Mouse (Mus musculus): ENCODE measurements around the gene Ager.

The Ager gene

DNA sequence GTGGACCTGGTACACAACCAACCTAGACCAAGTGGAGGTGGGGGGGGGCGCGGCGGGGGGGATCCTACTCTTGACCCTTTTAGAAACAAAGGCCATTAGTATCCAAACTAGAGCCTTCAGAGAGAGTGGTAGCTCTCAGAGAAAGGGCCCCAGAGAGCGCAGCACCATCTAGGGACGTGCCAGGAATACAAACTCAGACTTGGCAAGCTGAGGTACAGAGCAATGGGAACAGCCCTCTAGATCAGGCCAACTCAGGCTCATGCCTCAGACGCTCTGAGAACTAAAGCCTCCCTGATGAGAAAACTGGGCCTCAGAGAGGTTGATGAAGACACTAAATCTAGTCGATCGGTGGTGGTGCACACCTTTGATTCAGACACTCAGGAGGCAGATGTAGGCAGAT is 12.5 kb upstream of the Ager start:
- no peak for DNase-seq (ENCODE audit: low spot score in 2 of 2)

DNA sequence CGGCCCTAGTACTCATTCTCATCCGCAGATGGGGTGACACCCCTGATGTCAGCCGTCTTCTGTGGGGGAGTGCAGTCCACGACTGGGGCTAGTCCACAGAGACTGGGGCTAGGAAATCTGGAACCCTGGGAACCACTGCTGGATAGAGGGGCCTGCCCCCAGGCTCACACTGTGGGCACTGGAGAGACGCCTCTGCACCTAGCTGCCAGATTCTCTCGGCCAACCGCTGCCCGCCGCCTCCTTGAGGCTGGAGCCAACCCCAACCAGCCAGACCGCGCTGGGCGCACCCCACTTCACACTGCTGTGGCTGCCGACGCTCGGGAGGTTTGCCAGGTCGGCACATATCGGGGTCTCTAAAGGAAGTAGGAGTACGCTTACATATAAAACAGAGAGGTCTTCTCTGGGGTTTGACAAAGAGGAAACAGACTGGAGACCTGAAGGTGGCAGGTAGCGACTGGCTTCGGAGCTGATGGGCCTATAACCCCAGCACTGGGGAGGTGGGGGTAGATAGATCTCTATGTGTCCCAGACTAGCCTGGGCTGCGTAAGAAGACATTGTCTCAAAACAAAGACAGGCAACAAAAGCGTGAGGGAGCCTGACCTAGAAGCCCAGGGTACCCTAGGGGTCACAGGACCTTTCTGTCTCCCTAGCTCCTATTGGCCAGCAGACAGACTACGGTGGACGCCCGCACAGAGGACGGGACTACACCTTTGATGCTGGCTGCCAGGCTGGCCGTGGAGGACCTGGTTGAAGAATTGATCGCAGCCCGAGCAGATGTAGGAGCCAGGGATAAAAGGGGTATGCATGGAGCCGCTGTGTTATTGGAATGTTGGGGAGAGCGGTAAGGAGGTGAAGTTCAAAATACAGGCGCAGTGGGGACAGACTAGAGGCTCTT is 11.5 kb upstream of the Ager start:
- DNase-seq (ENCODE audit: low spot score in 2 of 2), result no peak

DNA sequence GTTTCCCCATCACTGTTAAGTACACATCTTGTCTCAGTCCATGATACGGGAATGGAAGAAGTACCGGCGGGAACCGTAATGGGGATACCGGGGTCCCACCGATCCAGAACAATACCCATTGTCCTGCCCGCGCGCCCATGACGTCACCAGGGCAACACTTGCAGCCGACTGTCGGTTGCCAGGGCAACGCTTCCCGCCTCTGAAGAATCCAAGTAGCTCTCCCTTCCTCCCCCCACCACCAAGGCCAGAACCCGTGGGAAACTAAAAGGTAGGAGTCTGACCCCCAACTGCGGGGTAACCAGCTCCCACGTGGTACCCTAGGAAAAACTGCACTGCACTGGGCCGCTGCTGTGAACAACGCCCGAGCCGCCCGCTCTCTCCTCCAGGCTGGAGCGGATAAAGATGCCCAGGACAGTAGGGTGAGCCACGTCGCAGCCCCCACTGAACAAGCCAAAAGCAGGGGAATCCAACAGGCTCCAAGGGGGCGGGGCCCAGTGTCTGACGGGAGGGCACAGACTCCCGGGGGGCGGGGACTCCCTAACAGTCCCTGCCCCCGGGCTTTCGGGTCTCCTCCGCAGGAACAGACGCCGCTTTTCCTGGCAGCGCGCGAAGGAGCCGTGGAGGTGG is 10.8 kb upstream of the Ager start:
- peak in 1 of 2 experiments; percentile 75 for DNase-seq (ENCODE audit: low spot score in 2 of 2)

DNA sequence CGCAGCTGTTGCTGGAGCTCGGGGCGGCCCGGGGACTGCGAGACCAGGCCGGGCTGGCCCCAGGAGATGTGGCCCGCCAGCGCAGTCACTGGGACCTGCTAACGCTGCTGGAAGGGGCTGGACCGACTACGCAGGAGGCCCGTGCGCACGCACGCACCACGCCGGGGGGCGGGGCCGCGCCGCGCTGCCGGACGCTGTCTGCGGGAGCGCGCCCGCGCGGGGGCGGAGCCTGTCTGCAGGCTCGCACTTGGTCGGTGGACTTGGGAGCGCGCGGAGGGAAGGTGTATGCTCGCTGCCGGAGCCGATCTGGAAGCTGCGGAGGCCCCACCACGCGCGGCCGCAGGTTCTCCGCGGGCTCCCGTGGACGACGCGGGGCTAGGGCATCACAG is 10.2 kb upstream of the Ager start:
- DNase-seq (ENCODE audit: low spot score in 2 of 2), result peak; percentile 94 to 98

DNA sequence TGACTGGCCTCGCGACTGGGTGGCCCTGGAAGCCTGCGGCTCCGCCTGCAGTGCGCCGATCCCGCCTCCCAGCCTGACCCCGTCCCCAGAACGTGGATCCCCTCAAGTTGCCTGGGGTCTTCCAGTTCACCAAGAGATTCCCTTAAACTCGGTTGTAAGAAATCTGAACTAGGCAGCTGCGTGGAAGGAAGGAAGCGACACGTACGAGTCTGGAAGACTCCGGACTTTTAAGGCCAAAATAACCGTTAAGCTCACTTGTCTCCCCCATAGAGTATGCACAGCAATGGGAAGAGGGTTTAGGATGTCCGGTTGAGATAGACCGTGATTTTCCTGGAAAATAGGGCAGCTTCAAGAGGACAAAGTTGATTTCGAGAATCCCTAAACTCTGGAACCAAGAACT is 9.8 kb upstream of the Ager start:
- no peak for DNase-seq (ENCODE audit: low spot score in 2 of 2)

DNA sequence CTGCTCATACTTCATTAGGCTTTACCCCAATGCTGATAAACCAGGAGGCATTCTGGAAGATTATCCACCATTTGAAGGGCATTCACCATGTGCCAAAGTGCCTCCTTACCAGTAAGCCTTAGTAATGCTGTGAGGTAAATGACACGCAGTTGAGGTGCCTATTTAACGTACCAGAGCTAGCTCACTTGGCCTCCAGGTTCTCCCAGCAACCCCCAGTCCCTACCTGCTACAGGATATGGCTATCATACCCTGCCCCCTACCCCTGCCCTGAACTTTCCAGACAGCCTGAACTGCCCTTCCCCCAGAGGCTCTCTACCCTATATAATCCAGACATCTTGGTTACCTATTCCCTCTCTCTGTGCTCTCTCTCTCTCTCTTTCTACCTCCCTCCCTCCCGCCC is 8.9 kb upstream of the Ager start:
- DNase-seq (ENCODE audit: low spot score in 2 of 2), result no peak

DNA sequence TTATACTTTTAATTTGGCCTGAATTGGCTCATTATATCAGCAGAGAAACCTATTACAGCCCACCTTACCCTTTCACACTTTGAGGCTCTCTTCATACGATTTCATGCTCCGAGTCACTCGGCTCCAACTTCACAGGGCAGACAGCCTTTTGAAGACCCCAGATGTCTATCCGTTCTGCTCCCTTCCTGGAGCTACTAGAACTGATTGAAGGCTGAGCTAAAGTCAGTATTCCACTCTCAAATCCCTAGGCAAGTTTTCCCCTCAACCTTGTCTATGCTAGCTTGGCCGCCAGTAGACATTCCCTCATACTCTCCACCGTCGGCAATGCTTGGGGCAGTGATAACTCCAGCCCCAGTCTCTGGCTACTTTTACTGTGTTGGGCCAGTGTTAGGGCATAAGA is 8.5 kb upstream of the Ager start:
- DNase-seq (ENCODE audit: low spot score in 2 of 2), result no peak

DNA sequence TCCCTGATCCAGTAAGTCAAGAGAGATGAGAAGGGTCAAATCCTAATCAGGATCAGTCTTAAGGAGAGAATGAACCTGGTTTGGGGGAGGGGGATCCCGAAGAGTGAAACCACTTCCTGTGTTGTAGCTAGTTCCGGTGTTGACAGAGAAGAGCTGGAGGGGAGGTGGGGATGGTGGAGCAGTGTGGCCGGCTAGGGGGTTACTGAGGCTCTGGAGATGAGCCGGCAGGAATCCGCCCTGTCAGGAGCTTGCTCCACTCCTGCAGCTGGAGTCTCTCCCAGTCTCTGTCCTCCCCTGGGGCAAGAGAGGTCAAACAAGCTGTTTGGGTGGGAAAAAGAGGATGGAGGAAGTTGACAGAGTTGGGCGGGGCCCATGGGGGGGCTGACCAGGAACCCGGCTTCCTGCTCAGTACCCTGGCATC is 8.0 kb upstream of the Ager start, which contains the start of gene Gpsm3:
TSS of gene Gpsm3 (plus strand) at position 126 of the 421 bp plus-strand sequence.
- peak; percentile 39 to 45 for DNase-seq (ENCODE audit: low spot score in 2 of 2)

DNA sequence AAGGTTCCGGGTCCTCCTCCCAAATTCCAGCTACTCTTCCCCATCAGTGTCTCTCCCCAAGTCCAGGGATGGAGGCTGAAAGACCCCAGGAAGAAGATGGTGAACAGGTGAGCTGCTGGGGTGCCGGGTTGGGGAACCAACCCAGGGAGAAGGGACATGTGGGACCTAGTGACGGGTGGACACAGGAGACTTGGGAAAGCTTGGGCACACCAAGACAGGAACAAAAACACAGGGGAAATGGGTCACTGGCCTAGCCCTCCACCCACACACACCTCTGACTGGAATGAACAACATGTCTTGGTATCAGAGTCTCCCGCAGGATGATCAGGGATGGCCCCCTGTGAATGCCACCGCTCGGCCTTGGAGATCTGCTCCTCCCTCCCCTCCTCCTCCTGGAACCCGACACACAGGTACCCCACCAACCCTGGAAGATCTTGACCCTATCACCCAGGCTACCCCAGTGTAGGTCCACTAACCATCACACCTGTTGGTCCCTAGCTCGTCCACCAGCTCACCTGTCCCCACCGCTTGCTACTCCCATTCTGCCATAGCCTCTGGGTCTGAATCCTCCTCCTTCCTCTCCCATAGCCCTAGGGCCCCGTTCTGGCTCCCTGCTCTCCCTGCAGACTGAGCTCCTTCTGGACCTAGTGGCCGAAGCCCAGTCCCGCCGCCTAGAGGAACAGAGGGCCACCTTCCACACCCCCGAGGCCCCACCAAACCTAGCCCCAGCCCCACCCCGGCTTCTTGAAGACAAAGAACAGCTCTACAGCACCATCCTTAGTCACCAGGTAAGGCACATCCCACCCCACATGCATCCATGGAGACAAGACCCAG is 7.3 kb upstream of the Ager start:
- DNase-seq (ENCODE audit: low spot score in 2 of 2), result no peak

DNA sequence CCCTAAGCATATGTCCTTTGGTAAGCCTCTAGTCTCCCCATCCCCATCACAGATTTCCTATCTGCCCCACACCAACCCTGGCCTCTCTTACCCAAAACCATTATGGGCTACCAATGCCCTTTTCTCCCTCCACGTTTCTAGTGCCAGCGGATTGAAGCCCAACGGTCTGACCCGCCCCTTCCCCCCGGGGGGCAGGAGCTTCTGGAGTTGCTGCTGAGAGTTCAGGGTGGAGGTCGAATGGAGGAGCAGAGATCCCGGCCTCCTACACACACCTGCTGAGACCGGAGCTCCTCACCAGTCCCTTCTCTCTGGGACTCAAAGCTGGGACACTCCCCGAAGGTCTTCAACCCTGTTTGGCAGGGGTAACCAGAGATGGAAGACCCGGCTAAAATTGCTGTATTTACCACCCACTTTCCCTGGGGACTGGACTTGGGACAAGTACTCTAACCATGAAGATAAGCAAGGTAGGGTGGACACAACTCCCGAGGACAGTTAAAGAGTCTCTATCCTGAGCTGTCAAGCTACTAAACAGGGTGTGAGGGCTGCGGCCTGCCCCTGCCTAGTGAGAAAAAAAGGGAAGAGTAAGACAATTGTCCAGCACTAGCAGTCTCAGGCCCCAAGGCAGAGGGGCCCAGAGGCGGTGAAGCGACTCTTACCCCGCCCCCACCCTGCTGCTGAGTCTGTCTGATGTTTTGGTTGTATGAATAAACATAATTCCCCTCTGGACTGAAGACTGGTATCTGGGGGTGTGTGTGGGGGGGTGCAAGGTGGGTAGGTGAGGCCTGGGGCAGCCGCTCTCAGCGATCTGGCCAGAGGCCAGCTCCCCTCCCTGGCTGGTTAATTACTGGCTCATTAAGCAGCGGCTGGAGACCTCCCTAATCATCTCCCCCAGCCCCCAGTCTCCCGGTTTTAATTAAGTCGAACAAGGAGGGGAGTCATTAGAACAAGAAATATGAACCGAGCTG is 6.4 kb upstream of the Ager start, which contains the start of gene Pbx2:
TSS of gene Pbx2 (plus strand) at position 238 of the 965 bp plus-strand sequence.
- no peak for DNase-seq (ENCODE audit: low spot score in 2 of 2)

DNA sequence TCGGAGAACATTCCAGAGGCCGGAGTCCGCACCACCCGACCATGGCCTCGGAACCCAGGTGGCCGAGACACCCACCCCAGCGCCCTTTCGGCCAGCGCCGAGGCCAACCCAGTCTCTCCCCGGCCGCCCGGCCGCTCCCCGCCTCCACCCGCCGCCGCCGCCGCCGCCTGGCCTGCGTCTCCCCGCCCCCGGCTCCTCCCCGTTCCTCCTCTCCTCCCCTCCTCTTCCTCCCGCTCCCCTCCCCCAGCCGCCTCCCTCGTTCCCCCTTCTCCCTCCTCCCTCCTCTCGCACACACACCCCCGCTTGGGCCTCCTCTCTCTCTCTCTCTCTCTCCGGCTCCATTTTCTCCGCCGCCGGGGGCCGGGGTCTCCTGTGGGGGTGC is 5.7 kb upstream of the Ager start:
- DNase-seq (ENCODE audit: low spot score in 2 of 2), result peak; percentile 78 to 84

DNA sequence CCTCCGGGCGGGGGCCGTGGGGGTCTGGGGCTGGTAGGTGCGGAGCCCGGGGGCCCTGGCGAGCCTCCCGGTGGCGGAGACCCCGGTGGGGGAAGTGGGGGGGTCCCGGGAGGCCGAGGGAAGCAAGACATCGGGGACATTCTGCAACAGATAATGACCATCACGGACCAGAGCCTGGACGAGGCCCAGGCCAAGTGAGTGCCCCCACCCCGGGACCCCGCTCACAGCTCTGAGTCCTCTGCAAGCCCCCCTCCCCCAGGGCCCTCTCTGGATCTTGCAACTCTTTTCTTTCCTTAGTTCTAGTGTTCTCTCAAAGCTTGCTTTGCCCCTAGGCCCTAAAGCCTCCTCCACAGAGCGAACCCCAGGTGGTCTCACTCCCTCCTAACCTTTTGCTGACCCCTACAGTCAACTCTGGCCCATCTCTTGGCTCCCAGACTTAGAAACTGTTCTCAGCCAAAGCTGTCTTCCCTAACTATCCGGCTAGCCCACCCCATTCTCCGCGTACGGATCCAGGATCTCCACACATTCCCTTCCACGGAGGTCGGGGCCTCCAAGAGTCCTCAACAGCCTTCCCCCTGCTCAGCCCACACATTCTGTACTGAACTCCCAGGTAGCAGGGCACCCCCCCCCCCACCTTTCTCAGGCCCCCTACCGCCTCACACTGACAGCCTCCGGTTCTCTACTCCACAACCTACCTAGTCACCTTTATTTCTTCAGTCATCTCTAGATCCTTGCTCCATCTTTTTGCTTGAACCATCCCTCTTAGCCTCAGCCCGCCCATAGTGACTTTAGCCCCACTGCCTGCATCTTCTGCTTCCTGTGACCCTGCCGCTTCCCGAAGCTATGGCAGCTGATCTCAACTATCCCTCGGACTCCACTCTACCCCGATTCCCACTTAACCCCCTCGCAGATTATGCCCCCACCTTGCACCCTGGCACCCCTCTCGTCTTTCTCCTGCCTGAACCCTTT is 4.8 kb upstream of the Ager start:
- no peak for DNase-seq (ENCODE audit: low spot score in 2 of 2)

DNA sequence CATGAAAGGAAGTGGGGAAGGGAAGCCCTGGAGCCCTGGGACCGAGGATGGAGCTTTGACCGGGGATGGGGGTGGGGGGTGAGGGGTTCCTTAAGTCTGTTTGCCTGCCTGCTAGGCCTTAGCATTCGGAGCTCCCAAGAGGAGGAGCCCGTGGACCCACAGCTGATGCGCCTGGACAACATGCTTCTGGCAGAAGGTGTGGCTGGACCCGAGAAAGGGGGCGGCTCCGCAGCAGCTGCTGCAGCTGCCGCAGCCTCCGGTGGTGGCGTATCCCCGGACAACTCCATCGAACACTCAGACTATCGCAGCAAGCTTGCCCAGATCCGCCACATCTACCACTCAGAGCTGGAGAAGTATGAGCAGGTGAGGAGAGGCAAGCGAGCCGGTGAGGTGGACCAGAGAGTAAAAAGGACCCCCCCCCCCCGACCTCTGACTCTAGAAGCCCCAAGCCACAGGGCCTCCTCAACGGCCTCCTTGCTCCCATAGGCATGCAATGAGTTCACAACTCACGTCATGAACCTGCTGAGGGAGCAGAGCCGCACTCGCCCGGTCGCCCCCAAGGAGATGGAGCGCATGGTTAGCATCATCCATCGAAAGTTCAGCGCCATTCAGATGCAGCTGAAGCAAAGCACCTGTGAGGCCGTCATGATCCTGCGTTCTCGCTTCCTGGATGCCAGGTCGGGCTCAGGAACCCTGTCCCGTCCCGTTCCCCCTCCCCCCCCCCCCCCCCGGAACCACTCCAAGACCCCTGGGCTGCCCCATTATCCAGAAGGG is 3.7 kb upstream of the Ager start:
- no peak for DNase-seq (ENCODE audit: low spot score in 2 of 2)

DNA sequence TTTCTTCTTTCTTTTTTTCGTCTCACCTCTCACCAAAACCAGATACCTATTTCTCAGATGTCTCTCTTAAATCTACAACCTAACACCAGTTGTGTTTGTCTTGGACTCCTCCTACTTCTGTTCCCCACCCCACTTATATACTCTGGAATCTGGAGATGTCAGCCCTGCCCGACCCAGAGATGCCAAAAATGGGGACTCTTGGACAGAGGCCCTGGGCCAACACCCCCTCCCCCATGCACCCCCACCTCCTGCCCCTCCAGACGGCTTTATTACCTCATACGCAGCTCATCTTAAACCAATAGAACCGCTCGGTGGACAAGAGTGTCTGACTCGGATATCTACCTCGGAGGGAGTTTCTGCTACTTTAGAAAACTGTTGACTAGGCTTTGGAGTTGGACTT is 1.6 kb upstream of the Ager start:
- no peak for DNase-seq (ENCODE audit: low spot score in 2 of 2)

DNA sequence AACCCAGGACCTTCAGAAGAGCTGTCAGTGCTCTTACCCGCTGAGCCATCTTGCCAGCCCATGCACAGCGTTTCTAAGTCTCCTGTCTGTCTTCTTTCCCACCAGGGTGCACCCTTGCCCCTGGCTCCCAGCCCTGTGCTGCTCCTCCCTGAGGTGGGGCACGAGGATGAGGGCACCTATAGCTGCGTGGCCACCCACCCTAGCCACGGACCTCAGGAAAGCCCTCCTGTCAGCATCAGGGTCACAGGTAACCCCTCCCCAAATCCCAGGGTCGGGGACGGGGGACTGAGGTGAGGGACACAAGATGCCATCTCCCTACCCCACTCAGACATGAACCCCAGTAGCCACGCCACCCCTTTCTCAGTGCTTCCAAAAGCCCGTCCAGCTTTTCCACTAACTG is 2.2 kb downstream of the Ager start:
- no peak for DNase-seq (ENCODE audit: low spot score in 2 of 2)

DNA sequence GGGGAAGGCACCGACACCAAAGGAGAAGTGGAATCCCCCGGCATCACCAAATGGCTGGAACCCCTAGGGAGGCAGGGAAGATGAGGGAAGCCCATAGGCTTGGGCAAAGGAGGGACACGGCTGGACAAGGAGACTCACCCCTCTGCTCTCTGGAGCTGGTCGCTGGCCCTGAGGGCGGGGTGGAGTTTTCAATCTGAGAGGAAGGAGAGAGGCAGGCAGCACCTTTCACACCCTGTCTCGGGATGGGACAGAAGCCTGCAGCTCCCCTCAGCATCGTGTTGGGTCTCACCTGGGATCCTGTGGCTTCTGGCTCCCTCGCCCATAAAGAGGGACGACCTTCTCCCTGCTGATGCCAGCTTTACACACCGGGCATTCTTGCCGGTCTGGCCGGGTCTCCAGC is 4.1 kb downstream of the Ager start:
- no peak for DNase-seq (ENCODE audit: low spot score in 2 of 2)

DNA sequence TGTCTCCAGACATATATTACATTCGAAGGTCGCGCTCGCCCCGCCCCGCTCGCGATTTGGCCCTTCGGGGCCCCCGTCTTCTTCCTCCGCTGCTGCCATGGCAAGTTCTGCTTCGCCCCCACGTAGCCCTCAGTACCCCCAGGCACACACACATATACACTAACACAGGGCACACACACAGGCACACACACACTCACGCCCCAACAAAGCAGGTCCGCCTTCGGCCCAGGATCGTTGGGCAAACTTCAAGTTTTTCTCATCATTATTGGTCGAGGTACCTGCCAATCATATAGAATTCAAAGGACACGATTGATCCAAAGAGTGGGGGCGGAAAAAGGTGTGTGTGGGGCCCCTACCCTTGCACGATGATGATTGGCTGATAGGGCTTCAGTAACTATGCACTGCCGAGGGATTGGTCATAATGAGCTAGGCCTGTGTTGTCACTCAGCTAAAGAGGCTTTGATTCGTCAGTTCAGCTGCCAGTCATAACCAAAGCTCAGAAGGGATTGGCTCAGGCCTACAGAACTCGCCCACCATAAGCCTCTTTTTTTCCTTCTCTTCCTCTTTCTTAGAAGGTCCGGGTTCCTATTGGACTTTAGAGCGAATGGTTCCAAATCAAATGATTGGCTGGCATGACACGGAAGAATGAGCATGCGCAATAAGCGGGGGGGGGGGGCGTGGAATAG is 5.9 kb downstream of the Ager start, which contains the start of gene Rnf5:
TSS of gene Rnf5 (minus strand) at position 316 of the 686 bp plus-strand sequence.
- DNase-seq (ENCODE audit: low spot score in 2 of 2), result peak; percentile 89 to 97

DNA sequence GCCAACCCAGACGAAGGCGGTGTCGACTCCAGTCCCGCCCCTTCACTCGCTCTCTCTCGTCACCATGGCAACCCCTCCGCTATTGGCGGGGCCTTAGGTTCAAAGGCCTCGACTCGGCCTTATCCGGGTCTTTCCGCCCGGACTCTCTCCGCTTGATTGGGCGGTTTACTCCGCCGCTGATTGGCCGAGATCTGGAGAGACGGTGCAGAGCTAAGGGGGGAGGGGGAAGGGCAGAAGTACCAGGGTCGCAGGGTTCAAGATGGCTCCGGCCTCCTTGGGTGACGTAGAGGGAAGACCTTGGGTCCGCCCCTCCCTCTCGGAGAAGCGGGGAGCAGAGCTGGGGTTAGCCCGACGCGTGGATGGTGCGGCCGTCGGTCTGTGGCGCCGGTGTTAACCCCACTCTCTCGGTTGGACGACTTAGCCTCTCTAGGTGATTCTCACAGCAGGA is 6.4 kb downstream of the Ager start, which contains the start of gene Agpat1:
TSS of gene Agpat1 (plus strand) at position 202 of the 448 bp plus-strand sequence.
- peak; percentile 92 to 96 for DNase-seq (ENCODE audit: low spot score in 2 of 2)

Measured in spleen, postnatal 14 days (tissue).